Mouse (Mus musculus) kidney, adult 2 months (tissue): ENCODE data around the gene Ankrd28.

Experiments used
- CTCF ChIP-seq: fragments of 200-500 bp; conservative IDR thresholded peaks from 2 replicates; pipeline ENCODE4 v1.5.1; 2011; ENCODE audit warnings: low read depth, mild to moderate bottlenecking, control low read depth, low read length, moderate library complexity, mixed read lengths; ENCODE audit not compliant: insufficient read depth, insufficient read length
- POLR2A ChIP-seq: fragments of 200-500 bp; IDR thresholded peaks from one replicate; pipeline ENCODE4 v1.6.1; 2011; ENCODE audit warnings: low read depth, low read length, control low read depth

DNA sequence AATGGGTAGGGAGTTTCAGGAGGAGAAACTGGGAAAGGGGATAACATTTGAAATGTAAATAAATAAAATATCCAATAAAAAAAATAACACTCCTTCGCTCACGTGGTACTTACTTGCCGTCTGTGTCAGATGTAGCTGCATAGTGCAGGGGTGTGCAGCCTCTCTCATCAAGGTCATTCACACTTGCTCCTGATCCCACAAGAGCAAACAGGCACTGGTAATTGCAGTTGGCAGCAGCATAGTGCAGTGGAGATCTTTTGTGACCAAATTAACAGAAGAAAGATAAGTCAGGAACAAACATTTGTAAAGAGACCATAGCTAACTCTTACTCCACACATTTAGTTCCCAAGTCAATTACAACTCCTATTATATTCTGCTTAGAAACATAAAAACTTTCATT, 102.9 kb downstream of the Ankrd28 start:
- no peak for TF ChIP-seq CTCF
- TF ChIP-seq POLR2A: no peak
